Mouse (Mus musculus): Measurements from ENCODE around the gene Olfr123. TPM values are rescaled to one million over a fixed set of nuclear protein-coding genes. Genes with fewer than 3 reads are reported as not detected.

The Olfr123 gene
- total RNA-seq (2021), result not detected in 2 replicates
- long read RNA-seq, experiment 1, result 0 reads
- long read RNA-seq, experiment 2, result 0 reads

- DNase-seq, result no peak
Measured at GRCm38 (mm10) chr17:37793229-37793628, at the start of gene Olfr123. Olfr123 (plus strand) TSS chr17:37793529.

GRCm38 (mm10) chr17:37768307-37768706 is 25.0 kb upstream of the Olfr123 start, which contains the start of gene Olfr122:
Olfr122 (plus strand) TSS chr17:37768607.
- DNase-seq, result no peak

- DNase-seq, result no peak
Measured at GRCm38 (mm10) chr17:37799588-37799987, 6.3 kb downstream of the Olfr123 start, which contains the start of gene Olfr124. Olfr124 (plus strand) TSS chr17:37799888.

- DNase-seq, result no peak
Measured at GRCm38 (mm10) chr17:37832649-37833048, 39.3 kb downstream of the Olfr123 start, which contains the start of gene Olfr125. Olfr125 (plus strand) TSS chr17:37832949.

- no peak for DNase-seq
Measured at GRCm38 (mm10) chr17:37847183-37847582, 53.9 kb downstream of the Olfr123 start, which contains the start of gene Olfr126. Olfr126 (plus strand) TSS chr17:37847483.

Other genes with a start within 250 kb of the Olfr123 start
- gene Olfr112, start 224.1 kb upstream of the Olfr123 start, total RNA-seq (2021), result not detected in 2 replicates
- gene Olfr113, start 215.9 kb upstream of the Olfr123 start, total RNA-seq (2021), result not detected in 2 replicates
- gene Olfr114, start 200.8 kb upstream of the Olfr123 start, total RNA-seq (2021), result not detected in 2 replicates
- not detected in 2 replicates for gene Olfr115, start 166.4 kb upstream of the Olfr123 start, total RNA-seq (2021)
- not detected in 2 replicates for gene Olfr116, start 166.3 kb upstream of the Olfr123 start, total RNA-seq (2021)
- not detected in 2 replicates for gene Olfr117, start 129.7 kb upstream of the Olfr123 start, total RNA-seq (2021)
- not detected in 2 replicates for gene Olfr118, start 126.5 kb upstream of the Olfr123 start, total RNA-seq (2021)
- not detected in 2 replicates for gene Olfr119, start 97.0 kb upstream of the Olfr123 start, total RNA-seq (2021)
- not detected in 2 replicates for gene Olfr120, start 71.7 kb upstream of the Olfr123 start, total RNA-seq (2021)
- gene Olfr121, start 44.7 kb upstream of the Olfr123 start, total RNA-seq (2021), result not detected in 2 replicates
- gene Olfr122, start 24.9 kb upstream of the Olfr123 start, total RNA-seq (2021), result not detected in 2 replicates
- gene Olfr124, start 6.4 kb downstream of the Olfr123 start, total RNA-seq (2021), result not detected in 2 replicates
- gene Olfr125, start 39.4 kb downstream of the Olfr123 start, total RNA-seq (2021), result not detected in 2 replicates
- not detected in 2 replicates for gene Olfr126, start 54.0 kb downstream of the Olfr123 start, total RNA-seq (2021)
- gene Olfr127, start 106.9 kb downstream of the Olfr123 start, total RNA-seq (2021), result not detected in 2 replicates
- gene Olfr128, start 127.0 kb downstream of the Olfr123 start, total RNA-seq (2021), result not detected in 2 replicates
- gene Olfr761, start 159.6 kb downstream of the Olfr123 start, total RNA-seq (2021), result not detected in 2 replicates